Mouse (Mus musculus) midbrain, embryonic 11.5 days (tissue): ENCODE data around the gene Rogdi. TPM values are rescaled to one million over a fixed set of nuclear protein-coding genes. Genes with fewer than 3 reads are reported as not detected.

Source experiments
- ATAC-seq: fragments of 200-750 bp; cut with Nextera tagmentation; 2 replicates; pipeline ENCODE4 v1.8.0; 2017; ENCODE audit warnings: moderate TSS enrichment, moderate library complexity; ENCODE audit not compliant: low FRiP score
- DNase-seq: peaks from one replicate; pipeline ENCODE4 v3.0.0; 2015; ENCODE audit warnings: low spot score; ENCODE audit errors: missing footprints
- H3K27ac ChIP-seq: fragments of 300-500 bp; sonication (generic); 2 replicates; pipeline ENCODE4 v1.5.1; 2014; ENCODE audit warnings: low read depth, low read length
- H3K27me3 ChIP-seq: fragments of 300-500 bp; sonication (generic); 2 replicates; pipeline ENCODE4 v1.6.1; 2014; ENCODE audit warnings: mild to moderate bottlenecking, low read length, moderate library complexity, mixed read lengths; ENCODE audit not compliant: control insufficient read depth, insufficient read depth
- H3K36me3 ChIP-seq: fragments of 300-500 bp; sonication (generic); 2 replicates; pipeline ENCODE4 v1.6.1; 2014; ENCODE audit warnings: mild to moderate bottlenecking, low read length, moderate library complexity, mixed read lengths; ENCODE audit not compliant: control insufficient read depth, insufficient read depth
- H3K4me1 ChIP-seq: fragments of 300-500 bp; sonication (generic); 2 replicates; pipeline ENCODE4 v1.6.1; 2014; ENCODE audit warnings: low read length; ENCODE audit not compliant: control insufficient read depth, insufficient read depth
- H3K4me2 ChIP-seq: fragments of 300-500 bp; sonication (generic); 2 replicates; pipeline ENCODE4 v1.6.1; 2014; ENCODE audit warnings: mild to moderate bottlenecking, moderate library complexity
- H3K4me3 ChIP-seq: fragments of 300-500 bp; sonication (generic); 2 replicates; pipeline ENCODE4 v1.5.1; 2014; ENCODE audit warnings: low read depth, low read length
- H3K9ac ChIP-seq: fragments of 300-500 bp; sonication (generic); 2 replicates; pipeline ENCODE4 v1.6.1; 2014; ENCODE audit warnings: low read length
- H3K9me3 ChIP-seq: fragments of 300-500 bp; sonication (generic); 2 replicates; pipeline ENCODE4 v1.6.1; 2016; ENCODE audit warnings: low read length; ENCODE audit not compliant: control insufficient read depth
- WGBS: fragments of 180-500 bp; shearing (Covaris S2); extraction: QIAGEN DNeasy Blood & Tissue Kit; methylation state at CpG from one replicate; pipeline ENCODE4 v1.1.7; 2014; 5-methylcytosine and 5-hydroxymethylcytosine counted together
- polyA plus RNA-seq: library from polyadenylated mRNA; unstranded; fragments of >200 nt; fragmentation: Nextera tagmentation; extraction: Ambion mirVana; gene quantifications from 2 replicates; pipeline ENCODE4 v1.2.1, GENCODE M21; 2014

Rogdi gene
- polyA plus RNA-seq, 1 experiment from 2014 or later = 69.3 TPM

DNA sequence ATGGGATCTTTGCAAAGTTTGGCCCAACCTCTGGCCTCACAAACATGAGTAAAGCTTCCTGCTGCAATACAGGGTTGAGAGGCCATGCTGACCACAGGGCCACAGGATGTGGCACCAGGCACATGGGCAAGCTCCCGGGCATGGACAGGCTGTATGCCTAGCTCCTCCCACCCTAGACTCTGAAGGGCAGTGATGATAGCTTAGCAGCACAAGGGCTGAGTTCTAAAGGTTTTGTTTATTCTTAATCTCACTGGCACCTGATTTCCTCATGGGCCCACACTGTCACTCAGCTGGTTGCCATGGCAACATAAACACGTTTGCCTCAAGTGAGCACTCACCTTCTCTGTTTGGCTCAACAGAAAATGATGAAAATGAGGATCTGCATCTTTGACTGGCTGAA lies 16.5 kb upstream of the Rogdi start:
- H3K4me1 ChIP-seq = no peaks in the 10 kb centered on the region
- no peak for ATAC-seq
- peaks cover 52% of the 10 kb centered on the region for H3K36me3 ChIP-seq

DNA sequence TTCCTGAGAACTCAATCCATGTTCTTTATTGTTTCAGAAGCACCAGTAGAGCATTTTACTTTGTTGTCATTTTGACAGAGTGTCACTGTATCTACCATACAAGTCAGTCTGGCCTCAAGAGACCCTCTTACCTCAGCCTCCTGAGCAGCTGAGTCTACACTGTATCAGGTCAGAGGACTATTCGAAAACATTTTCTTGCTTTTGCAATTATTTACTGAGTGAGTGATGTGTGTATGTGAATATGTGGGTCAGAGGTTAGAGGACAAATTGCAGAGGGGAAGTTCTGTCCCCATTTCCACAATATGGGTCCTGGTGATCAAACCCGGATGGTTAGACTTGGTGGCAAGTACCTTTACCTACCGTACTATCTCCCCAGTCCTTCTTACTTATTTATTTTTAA lies 10.7 kb upstream of the Rogdi start:
- WGBS = 93% methylated on average over 3 of the region's 3 CpGs
- Histone ChIP-seq H3K27ac (no peak overlapping the region), H3K4me2 (no peak overlapping the region), H3K36me3 (peaks cover 50% of the 10 kb centered on the region), H3K4me3 (no peak overlapping the region), H3K9ac (no peak overlapping the region), H3K4me1 (no peaks in the 10 kb centered on the region), H3K27me3 (no peaks in the 10 kb centered on the region), H3K9me3 (no peaks in the 10 kb centered on the region)
- ATAC-seq (no peak), DNase-seq (no peak)

More for the DNA sequence above, 16.5 kb upstream of the Rogdi start:
- H3K4me3 ChIP-seq = no peak overlapping the region
- H3K27ac ChIP-seq = no peak overlapping the region
- no peaks in the 10 kb centered on the region for H3K27me3 ChIP-seq
- no peak overlapping the region for H3K9ac ChIP-seq
- no peak for DNase-seq
- WGBS = 58% methylated on average over 2 of the region's 2 CpGs
- H3K4me2 ChIP-seq = no peak overlapping the region
- H3K9me3 ChIP-seq = no peaks in the 10 kb centered on the region

DNA sequence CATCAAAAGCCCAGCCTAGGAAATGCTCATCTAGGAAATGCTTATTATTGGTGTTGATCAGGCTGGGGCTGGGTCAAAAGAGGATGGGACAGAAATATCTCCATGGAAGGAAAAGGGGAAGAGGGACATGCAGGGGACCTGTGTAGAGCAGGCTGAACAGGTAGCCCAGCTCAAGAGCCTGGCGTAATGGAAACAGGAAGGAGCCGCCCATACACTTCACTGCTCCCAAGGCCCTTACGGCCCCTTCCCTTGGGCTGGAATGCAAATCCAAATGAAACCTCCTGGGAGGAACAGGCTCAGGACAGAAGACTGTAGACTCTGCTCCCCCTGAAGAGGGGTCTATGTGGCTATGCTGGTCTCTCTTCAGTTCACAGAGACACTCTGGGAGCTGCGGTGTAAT lies 1.2 kb upstream of the Rogdi start:
- no peak overlapping the region for H3K27ac ChIP-seq
- H3K4me1 ChIP-seq = peaks cover 9% of the 10 kb centered on the region
- no peaks in the 10 kb centered on the region for H3K9me3 ChIP-seq
- no peak overlapping the region for H3K4me3 ChIP-seq
- DNase-seq = no peak
- no peaks in the 10 kb centered on the region for H3K27me3 ChIP-seq
- H3K36me3 ChIP-seq = peaks cover 28% of the 10 kb centered on the region
- ATAC-seq = no peak
- no peak overlapping the region for H3K9ac ChIP-seq
- WGBS = 94% methylated on average over 4 of the region's 4 CpGs
- H3K4me2 ChIP-seq = no peak overlapping the region

DNA sequence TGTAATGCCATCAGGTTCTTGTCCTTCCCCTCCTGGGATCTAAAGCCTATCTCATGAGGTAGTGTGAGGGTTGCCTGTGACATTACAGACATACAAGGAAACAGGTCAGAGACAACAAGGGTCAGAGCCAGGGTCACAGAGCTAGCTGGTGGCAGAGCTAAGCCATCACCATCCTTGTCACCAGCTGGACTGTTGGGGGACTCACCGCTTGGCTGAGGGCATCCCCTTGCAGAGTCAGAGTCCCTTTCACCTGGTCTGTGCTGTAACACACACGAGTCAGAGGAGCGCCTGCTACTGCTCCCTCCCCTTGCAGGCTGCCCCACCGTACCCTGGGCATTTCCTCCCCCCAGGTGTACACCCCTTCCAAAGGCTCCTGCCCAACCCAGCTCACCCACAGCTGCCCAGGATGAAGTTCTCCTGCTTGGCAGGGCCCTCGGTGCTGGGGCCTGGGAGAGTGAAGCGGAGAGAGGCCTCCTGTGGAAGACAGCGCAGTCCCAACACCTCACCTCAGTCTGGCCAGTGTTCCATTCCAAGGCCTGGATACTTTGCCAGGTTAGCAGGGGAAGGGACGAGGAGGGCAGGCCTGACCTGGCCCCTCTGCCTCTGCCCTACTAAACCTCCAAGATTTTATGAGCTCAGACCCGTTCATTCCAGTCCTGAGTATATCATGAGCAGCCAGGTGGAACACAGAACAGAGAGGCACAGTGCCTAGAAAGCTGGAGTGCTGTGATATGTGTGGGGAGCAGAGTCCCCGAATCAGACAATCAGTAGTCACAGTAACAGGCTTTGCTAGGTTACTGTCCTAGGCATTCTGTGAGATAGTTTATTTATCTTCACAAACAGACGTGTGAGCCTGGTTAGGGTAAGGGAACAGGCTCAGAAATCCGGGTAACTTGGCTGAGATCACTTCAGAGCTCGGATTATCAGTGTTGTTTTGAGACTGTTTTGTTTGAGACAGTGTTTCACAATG lies 1.0 kb downstream of the Rogdi start:
- Histone ChIP-seq H3K4me3 (peak overlapping the region; percentile 68), H3K4me1 (peaks cover 9% of the 10 kb centered on the region), H3K27ac (no peak overlapping the region), H3K9me3 (no peaks in the 10 kb centered on the region), H3K27me3 (no peaks in the 10 kb centered on the region), H3K36me3 (peaks cover 13% of the 10 kb centered on the region), H3K9ac (peak overlapping the region; percentile 74), H3K4me2 (peak overlapping the region; percentile 91)
- no peak for DNase-seq
- no peak for ATAC-seq
- 55% methylated on average over 13 of the region's 13 CpGs for WGBS

DNA sequence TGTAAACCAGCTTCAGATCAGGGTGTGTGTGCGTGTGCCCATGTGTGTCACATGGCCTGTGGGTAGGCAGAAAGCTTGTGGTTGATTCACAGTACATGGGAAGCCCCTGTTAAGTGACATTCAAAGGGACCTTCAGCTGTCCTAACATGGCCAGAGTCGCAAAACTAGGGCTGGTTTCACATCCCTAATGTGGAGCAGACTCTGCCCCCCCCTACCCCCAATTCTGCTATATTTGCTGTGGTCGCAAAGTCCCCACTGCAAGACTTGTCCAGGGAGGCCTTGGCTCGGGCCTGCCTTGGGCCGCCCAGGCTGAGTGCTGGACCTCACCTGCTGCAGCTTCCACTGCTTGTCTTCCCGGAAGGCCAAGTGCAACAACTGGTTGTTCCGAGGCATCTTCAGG lies 2.1 kb downstream of the Rogdi start:
- WGBS = 86% methylated on average over 7 of the region's 7 CpGs
- Histone ChIP-seq H3K36me3 (peaks cover 13% of the 10 kb centered on the region), H3K4me2 (no peak overlapping the region), H3K27me3 (no peaks in the 10 kb centered on the region), H3K9ac (no peak overlapping the region), H3K9me3 (no peaks in the 10 kb centered on the region), H3K4me3 (no peak overlapping the region), H3K4me1 (peaks cover 9% of the 10 kb centered on the region), H3K27ac (no peak overlapping the region)
- DNase-seq = no peak
- ATAC-seq = no peak

DNA sequence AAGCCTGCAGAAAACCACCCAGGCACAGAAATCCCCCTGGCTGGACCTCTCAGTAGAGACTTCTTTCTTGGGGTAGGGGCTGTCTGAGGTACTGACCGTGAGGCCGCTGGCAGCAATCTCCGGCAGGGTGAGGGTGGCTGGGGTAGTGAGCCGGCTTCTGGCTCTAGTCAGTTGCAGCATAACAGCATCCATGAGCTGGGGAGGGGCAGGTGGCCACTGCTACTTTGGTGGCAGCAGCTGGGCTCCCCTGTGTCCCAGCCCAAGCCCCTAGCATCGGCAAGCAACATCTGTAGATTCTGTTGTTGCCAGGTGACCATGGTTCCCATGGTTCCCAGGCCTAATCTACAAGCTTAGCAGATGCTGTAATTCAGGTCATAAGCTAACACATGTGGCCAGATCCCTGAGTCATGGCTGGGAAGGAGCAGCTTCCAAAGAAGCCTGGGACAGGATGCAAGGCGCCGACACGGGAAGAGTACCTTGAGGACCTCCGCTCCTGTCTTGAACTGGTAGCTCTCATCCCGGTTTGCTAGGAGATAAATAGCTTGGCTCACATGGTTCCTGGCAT lies 2.9 kb downstream of the Rogdi start:
- no peak overlapping the region for H3K4me2 ChIP-seq

DNA sequence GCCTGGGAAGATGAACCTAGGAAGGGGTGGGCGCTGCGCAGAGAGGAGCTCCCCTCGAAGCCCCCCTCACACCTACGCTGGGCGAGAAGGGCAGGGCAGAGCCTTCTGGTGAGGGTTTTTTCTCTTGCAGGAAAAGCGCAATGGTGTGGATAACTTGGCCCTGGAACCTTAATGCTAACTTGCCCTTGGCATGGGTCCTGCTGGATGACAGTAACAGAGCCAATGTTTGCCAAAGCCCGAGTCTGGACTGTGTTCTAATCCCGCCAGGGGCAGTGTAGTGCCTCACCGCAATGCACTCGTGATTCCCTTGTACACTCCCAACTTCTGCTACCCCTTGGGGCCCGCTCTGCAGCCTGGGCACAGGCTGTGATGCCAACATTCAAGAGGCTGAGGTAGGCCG lies 5.3 kb downstream of the Rogdi start:
- ATAC-seq (no peak), DNase-seq (no peak)
- H3K9me3 ChIP-seq = no peaks in the 10 kb centered on the region
- H3K4me1 ChIP-seq = peaks cover 9% of the 10 kb centered on the region
- H3K4me3 ChIP-seq = no peak overlapping the region
- no peaks in the 10 kb centered on the region for H3K27me3 ChIP-seq
- WGBS = 85% methylated on average over 12 of the region's 12 CpGs
- H3K4me2 ChIP-seq = no peak overlapping the region
- H3K36me3 ChIP-seq = no peaks in the 10 kb centered on the region
- no peak overlapping the region for H3K9ac ChIP-seq
- no peak overlapping the region for H3K27ac ChIP-seq

More for the DNA sequence above, 2.9 kb downstream of the Rogdi start:
- no peak overlapping the region for H3K4me3 ChIP-seq
- H3K36me3 ChIP-seq = peaks cover 7% of the 10 kb centered on the region
- peaks cover 9% of the 10 kb centered on the region for H3K4me1 ChIP-seq
- no peak for ATAC-seq
- H3K9me3 ChIP-seq = no peaks in the 10 kb centered on the region
- 87% methylated on average over 10 of the region's 10 CpGs for WGBS
- no peak for DNase-seq
- no peak overlapping the region for H3K27ac ChIP-seq
- H3K27me3 ChIP-seq = no peaks in the 10 kb centered on the region
- H3K9ac ChIP-seq = no peak overlapping the region

DNA sequence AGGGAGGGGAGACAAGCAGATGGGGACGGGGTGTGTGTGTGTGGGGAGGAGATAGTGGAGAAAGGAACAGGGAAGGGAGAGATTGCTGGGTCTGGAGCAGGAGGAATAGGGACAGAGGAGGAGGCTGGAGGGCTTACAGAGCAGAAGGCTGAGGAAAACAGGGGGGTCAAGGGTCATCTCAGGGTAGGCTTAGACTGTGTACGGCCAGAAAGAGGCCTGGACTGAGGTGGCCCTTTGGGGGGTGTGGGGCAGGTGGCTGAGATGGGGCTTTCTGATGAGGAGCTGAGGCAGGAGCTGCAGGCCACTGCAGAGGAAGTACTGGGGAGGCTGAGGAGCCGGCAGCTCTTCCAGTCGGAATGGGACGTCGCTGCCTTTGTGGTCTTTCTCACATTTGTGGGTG lies 5.9 kb downstream of the Rogdi start:
- Histone ChIP-seq H3K27ac (no peak overlapping the region), H3K4me1 (peaks cover 5% of the 10 kb centered on the region), H3K36me3 (no peaks in the 10 kb centered on the region), H3K4me3 (no peak overlapping the region), H3K4me2 (no peak overlapping the region), H3K9ac (no peak overlapping the region), H3K9me3 (no peaks in the 10 kb centered on the region), H3K27me3 (no peaks in the 10 kb centered on the region)
- ATAC-seq (no peak), DNase-seq (no peak)
- 44% methylated on average over 6 of the region's 6 CpGs for WGBS

DNA sequence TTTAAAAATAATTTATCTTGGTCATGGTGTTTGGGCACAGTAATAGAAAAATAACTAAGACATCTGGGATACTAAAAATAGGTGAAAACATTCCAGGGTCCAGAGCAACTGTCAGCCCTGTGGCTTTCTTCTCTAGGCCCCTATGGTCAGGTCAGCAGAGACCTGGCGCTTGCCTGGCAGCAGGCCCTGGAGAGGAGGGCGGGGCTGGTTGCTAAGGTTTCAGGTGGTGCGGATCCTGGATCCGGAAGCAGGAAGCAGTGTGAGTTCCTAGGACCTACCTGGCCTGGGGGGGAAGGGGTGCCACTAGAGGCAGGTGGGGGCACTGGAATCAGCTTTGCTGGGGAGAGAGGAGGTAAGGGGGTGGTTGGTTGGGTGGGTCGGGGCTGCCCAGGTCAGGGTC lies 6.3 kb downstream of the Rogdi start, which contains the start of gene Smim22:
Smim22 (plus strand) TSS at position 222 of the 400 bp plus-strand sequence.
- Histone ChIP-seq H3K9me3 (no peaks in the 10 kb centered on the region), H3K4me3 (no peak within 1 kb of the TSS), H3K36me3 (no peaks in the 10 kb centered on the region), H3K4me1 (peaks cover under 1% of the 10 kb centered on the region; the same call in 1 of the 2 replicates), H3K4me2 (no peak within 1 kb of the TSS), H3K27ac (no peak within 1 kb of the TSS), H3K27me3 (no peaks in the 10 kb centered on the region), H3K9ac (no peak within 1 kb of the TSS)
- no peak for ATAC-seq
- 60% methylated on average over 5 of the region's 5 CpGs for WGBS
- no peak for DNase-seq
